Mouse (Mus musculus): ENCODE data around the gene Magi1.

The Magi1 gene

DNA sequence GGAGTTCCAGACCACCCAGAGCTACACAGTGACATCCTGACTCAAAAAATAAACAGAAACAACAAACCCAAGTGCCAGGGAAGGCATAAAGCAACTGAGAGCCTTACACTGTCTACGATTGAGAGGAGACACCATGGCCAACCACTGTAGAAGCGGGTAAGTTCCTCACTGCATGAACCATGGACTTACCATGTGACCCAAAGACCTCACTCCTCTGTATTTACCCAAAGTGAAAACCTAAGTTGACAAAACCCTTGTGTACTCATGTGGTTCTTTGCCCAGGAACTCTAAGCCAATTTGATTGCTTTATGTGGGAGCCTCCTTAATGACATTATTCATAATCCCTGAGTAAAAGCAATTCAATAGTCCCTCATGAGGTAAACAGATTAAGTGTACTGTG lies 382.3 kb downstream of the Magi1 start:
- DNase-seq (ENCODE audit: low spot score in 2 of 2), result no peak

- DNase-seq (ENCODE audit: low spot score in 2 of 2), result no peak
Measured at GRCm38 (mm10) chr6:93897512-93897911, 386.2 kb downstream of the Magi1 start.

DNA sequence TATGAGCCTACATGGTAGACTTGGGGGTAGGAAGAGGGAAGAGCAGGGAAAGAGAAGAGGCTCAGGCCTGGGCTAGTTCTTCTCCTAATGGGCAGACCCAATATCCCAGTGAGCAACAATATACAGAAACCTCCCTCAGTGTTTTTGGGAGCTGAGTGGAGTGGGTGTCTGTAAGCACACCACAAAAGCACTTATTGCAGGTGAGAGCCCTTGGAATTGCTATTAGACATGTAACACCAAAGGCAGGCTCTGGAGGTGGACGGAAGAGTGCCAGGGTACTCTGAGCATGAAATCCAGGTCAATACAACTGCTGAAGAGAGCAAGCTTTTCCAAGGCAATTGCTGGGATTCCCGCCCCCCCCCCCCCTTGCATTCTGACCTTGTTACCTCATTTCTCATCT lies 388.0 kb downstream of the Magi1 start:
- no peak for DNase-seq (ENCODE audit: low spot score in 2 of 2)

DNA sequence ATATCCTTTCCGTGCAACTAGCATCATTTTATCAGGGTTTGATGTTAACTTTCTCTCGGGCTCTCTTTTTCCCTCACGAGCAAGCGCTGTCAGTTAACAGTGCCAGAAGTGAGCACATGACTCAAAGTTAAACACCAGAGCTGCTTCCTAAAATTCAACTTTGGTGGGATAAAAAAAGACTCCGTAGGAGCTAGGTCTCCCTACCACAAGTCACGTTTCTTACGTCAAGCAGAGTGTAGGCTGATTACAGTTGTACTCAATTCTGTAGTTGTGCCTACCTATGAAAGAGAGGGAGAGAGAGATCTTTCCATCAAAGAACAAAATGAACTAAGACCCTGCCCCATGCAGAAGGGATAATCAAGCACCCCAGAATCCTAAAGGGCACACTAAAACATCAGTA lies 389.8 kb downstream of the Magi1 start:
- DNase-seq (ENCODE audit: low spot score in 2 of 2), result no peak

GRCm38 (mm10) chr6:93892922-93893321 lies 390.8 kb downstream of the Magi1 start:
- no peak for DNase-seq (ENCODE audit: low spot score in 2 of 2)

DNA sequence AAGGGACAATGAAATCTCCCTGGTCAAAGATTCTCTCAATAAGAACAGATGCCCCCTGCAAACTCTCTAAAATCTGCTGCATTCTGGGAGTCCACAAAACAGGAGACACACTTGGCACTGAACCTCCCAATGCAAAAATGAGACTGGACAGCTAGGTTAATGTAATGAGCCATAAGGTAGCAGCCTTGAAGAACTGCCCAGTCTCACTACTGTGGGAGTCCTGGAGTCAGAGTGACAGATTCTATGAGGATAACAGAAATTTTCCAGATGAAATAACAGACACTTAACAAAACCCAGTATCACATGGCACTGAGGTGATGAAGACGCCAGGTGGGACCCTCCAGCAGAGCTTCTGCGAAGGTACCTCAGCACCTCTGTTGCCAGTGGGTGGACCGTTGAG lies 393.7 kb downstream of the Magi1 start:
- DNase-seq (ENCODE audit: low spot score in 2 of 2), result no peak

DNA sequence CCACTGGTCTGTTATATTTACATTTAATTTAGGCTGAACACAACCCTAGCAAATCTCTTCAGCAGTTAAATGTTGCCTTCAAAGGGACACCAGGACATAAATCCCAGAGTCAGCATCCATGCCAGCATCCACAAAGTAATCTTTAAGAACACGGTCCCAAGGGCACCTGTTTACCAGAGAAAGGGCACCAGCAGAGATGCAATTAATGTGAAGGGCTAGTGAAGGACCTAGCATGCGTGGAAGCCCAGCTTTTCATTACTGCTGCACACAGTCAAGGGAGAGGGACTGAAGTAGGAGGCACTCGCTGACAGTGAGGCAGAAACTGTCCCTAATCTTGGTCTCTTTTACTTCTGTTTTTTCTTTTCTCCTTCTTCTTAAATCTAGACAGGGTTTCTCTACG lies 406.4 kb downstream of the Magi1 start:
- DNase-seq (ENCODE audit: low spot score in 2 of 2), result no peak

DNA sequence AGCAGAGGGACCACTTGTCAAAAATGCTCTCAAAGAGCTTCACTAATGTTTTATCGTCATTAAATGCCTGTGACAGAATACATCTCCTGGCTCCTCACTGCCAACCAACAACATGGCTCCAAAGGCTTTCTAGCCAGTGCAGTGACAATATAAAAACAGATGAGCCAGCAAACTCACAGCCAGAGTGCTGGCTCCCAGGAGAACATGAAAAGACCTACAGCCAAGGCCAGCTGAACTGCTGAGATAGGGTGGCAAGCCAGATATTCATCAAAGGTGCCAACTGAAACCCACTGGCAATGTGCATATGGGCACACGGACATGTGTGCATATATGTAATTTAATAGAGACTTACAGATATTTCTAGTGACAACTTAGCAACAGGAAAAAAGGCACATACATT lies 408.8 kb downstream of the Magi1 start:
- no peak for DNase-seq (ENCODE audit: low spot score in 2 of 2)

DNA sequence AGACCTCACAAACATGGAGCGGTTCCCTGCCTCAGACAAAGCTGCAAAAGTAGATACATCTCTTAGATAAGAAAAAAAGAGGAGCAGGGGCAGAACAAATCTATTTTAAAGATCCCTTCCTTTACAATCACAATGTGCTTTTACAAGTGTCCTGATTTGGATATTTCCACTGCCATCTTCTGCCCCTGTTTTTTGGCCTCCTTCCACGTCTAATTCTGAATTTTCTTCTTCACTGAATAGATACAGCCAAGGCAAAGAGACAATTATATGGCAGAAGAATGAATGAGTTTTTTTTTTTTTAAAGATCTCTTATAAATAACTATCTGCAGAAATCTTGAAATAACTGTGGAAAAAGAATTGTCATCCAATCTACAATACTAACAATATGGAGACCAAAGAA lies 409.3 kb downstream of the Magi1 start:
- DNase-seq (ENCODE audit: low spot score in 2 of 2), result no peak

DNA sequence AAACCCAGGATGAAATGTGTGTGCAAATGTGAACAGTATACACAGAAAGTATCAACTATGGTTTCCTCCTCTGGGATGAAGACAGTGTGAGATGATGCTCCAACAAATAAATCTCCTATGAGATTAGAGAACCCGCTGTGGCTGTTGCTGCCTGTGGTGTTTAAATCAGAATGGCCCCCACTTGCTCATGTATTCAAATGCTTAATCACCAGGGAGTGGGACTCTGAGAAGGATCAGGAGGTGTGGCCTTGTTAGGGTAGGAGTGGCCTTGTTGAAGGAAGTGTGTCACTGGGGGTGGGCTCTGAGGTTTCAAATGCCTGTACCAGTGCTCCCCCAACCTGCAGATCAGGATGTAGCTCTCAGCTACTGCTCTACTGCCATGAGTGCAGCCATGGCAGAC lies 410.2 kb downstream of the Magi1 start:
- DNase-seq (ENCODE audit: low spot score in 2 of 2), result no peak

- DNase-seq (ENCODE audit: low spot score in 2 of 2), result no peak
Measured at GRCm38 (mm10) chr6:93871516-93871915, 412.2 kb downstream of the Magi1 start.

GRCm38 (mm10) chr6:93870023-93870422 lies 413.7 kb downstream of the Magi1 start:
- no peak for DNase-seq (ENCODE audit: low spot score in 2 of 2)

DNA sequence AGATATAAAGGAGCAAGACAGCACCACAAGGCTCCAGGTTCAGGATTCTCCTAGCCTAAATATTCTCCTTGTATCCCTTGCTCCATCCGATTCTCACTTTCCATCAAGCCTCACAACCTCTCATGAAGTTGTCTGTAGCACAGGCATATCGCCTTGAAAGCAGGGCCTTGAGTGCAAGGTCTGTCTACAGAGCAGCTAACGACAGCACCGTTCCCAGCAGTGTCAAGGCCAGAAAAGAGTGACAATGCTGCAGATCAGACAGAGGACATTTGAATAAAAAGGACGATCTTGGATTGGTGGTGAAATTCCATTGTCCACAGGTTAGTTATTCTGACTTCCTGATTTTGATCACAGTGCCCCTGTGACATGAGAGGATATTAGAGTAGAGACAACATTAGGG lies 421.5 kb downstream of the Magi1 start:
- DNase-seq (ENCODE audit: low spot score in 2 of 2), result no peak

DNA sequence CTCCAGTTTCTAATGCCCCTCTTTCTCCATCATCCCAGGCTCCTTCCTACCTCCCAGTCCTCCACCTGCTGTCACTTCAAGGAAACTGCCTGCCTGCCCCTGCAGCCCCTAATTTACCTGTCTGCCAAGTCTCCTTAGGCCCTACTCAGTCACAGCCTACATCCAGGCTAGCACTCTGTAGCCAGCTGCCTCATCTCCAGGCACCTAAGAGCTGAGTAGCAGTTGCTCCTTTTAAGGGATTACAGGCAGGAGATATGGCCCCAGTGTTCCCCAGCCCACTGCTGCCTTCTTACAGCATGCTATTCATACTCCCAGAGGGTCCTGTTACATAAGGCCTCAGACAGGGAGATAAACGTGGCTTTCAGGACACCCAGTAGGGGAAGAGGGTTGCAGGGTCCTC lies 426.9 kb downstream of the Magi1 start:
- no peak for DNase-seq (ENCODE audit: low spot score in 2 of 2)

GRCm38 (mm10) chr6:93855806-93856641 lies 427.7 kb downstream of the Magi1 start:
- DNase-seq (ENCODE audit: low spot score in 2 of 2), result no peak

GRCm38 (mm10) chr6:93848942-93849790 lies 434.6 kb downstream of the Magi1 start:
- DNase-seq (ENCODE audit: low spot score in 2 of 2), result no peak

DNA sequence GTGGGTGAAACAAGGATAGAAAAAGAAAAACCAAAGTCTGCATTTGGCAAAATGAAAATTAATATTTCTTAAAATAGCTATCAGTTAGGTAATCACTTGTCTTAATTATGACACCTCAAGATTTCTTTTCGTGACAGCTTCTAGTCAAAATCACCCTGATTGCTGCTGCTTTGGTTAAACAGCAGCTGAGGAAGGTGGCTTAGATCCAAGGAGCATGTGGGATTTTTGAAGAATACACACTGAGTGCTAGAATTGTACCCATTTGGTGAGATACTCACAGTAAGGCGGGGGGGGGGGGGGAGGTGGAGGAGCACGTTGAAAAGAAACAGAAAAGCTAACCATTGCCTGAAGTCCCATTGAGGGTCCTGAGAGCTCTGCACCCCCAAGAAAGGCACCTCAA lies 438.2 kb downstream of the Magi1 start:
- DNase-seq (ENCODE audit: low spot score in 2 of 2), result no peak

- DNase-seq (ENCODE audit: low spot score in 2 of 2), result no peak
Measured at GRCm38 (mm10) chr6:93845080-93845479, 438.6 kb downstream of the Magi1 start.

DNA sequence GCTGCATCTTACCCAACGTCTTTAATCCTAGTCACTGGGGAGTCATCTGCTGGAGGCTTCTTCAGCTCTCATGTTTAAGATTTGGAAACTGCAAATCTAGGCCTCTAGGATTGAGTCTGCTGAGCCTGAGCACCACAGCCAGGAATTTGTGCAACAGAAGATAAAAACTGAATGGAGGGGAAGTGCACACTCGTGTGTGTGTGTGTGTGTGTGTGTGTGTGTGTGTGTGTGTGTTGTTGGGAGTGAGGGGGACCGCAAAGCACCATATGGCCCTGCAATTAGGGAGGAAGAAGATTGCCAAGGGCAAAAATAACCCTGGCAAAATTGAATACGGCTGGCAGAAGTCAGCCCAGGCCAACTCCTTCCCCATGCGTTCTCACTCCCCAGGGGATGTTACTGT lies 439.1 kb downstream of the Magi1 start:
- DNase-seq (ENCODE audit: low spot score in 2 of 2), result no peak

DNA sequence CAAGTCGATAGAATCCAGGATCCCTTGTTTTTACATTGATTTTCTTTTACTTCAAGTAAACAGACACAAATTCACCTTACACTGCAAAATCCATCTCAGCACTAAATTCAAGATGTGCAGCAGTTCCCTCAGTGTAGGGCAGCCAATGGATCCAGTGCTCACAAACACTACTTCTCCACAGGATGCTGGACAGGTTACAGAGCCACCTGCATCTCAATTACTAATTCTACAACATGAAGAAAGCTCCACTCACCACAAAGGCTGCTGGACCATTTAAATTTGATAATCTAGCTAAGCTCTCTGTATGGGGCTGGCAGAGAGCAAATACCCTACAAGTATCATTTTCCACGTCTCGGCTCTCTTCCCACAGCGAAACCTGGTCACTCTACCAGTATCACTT lies 445.3 kb downstream of the Magi1 start:
- DNase-seq (ENCODE audit: low spot score in 2 of 2), result no peak

DNA sequence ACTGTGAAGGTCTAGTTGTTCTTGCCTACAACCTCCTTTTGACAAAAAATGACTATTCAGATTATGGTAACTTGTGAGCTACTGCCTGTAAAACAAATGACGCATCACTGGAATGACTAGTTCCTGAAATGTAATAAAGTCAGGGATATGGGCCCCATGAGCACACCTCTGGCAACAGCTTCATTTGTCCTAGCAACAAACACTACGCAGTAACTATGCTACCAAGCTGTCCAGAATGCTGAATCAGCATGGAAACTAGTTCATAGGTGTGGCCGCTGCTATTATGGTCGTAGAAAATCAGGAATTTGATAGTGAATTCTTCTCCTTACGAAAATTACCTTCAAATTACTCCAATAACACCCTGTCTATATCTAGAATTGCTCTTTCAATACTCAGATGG lies 447.1 kb downstream of the Magi1 start:
- no peak for DNase-seq (ENCODE audit: low spot score in 2 of 2)

- DNase-seq (ENCODE audit: low spot score in 2 of 2), result no peak
Measured at GRCm38 (mm10) chr6:93835211-93835610, 448.5 kb downstream of the Magi1 start.

GRCm38 (mm10) chr6:93828262-93828661 lies 455.5 kb downstream of the Magi1 start:
- DNase-seq (ENCODE audit: low spot score in 2 of 2), result no peak
